Mouse (Mus musculus) monocyte, adult 5-6 weeks (primary cell): ENCODE results near the gene Uba5. TPM values are rescaled to one million over a fixed set of nuclear protein-coding genes. Genes with fewer than 3 reads are reported as not detected.
A peak's percentile ranks its signal among the peaks of the same experiment; 100 is the strongest.

Experiments used
- ATAC-seq: fragments of 153-309, 156-312 bp; replicated peaks from 2 replicates; pipeline ENCODE4 v1.8.0; 2017; ENCODE audit warnings: mild to moderate bottlenecking; ENCODE audit not compliant: low TSS enrichment, insufficient number of reproducible peaks, severe bottlenecking, poor library complexity, low FRiP score
- total RNA-seq: library from RNA; stranded (forward); fragments of 200-1000, 200-491, 200-594 nt; gene quantifications from 3 replicates; pipeline ENCODE4 v1.2.3, GENCODE M21; 2017

Uba5 gene
- total RNA-seq: 30.0 to 46.6 TPM (median 44.5 TPM) in 3 replicates

DNA sequence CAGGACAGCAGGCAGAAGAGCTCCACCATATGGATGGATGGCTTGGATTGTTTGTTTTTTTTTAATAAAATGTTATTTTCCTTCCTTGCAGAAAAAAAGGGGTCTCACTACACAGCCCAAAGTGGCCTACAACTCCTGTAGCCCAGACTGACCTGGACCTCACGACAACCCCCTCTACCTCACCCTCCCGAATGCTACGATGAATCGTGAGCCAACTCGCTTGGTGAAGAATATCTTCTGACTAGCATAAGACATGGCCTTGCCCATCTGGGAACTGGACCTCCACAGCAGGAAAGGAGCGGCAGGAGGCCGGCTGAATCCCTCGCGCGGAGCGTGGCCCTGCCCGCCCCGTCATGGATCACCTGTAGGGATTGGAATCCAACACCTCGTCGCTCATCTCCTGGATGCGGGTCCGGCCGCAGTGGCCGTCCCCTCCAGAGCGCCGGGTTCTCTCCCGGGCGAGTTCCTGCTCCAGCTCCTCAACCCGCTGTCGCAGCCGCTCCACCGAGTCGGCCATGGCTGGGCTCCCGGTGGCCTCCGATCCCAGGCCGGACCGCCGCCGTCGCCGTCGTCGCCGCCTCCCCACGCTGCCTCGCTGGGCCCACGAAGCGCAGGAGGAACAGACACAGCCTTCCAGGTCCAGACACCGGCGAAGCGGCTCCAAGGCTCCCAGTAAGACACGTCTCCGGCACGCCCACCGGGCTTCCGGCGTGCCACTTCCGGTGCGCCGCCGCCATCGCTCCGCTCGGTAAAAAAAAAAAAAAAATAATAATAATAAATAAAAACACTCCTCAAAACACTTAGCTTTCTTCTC is at the start of gene Uba5:
Uba5 (minus strand) TSS at position 705 of the 814 bp plus-strand sequence.
- peak; percentile 57; the same call in 1 of the 2 replicates for ATAC-seq

DNA sequence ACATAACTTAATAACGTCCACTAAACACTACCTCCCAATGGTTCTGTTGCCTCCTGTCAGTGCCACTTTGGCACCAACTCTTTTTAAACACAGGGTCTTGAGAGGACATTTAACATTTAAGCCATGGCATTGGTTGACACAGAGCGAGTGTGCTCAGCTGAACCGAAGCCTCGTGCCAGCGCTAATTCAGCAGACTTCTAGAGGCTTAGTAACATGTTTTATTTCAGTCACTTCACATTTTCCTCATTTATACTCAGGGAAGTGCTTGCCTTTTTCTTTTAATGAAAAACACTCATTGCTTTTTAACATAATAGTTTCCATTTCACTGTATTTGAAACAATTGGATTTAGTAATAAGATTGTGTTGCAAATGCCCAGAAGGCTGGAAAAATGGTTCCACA is 46.2 kb upstream of the Uba5 start:
- ATAC-seq: no peak

DNA sequence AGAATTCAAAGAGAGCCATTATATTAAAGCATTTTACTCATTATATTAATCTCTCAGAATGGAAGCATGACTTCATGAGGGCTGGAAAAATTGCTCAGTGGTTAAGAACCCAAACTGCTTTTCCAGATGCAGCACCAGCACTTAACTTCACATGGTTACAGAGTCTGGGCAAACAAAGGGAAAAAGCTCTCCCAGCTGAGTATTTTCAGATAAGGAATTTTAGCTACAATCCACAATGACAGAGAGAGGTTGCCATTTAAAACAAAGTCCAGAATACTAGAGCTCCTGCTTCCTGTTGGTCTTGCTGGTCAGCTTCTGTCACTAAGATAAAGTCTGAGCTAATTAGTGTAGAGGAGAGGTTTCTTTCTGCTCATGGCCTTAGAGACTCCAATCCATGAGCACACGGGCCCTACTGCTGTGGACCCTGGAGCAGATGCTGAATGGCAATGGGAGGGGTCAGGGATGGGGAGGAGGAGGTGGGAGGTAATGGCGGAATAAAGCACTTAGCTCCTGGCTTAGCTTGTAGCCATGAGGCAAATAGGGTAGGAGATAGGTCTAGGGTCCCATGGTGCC is 45.7 kb upstream of the Uba5 start:
- ATAC-seq: no peak

DNA sequence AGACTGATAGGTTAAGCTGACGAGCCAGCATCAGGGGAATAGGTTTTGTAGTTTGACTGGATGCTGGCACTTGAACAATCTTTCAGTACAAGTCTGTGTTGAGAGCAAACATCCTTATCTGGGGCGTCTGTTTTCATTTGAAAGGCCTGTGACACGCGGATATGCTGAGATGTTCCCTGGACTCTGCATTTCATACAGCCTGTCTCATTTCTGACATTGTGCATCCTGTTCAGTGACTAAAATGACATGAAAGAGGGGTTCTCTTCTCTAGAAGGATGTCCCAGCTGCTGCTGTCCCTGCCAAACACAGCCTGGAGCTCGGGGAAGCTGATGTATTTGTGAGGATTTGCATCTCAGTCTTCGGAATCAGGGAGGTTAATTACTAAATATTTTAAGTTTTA is 44.5 kb upstream of the Uba5 start:
- ATAC-seq: no peak

DNA sequence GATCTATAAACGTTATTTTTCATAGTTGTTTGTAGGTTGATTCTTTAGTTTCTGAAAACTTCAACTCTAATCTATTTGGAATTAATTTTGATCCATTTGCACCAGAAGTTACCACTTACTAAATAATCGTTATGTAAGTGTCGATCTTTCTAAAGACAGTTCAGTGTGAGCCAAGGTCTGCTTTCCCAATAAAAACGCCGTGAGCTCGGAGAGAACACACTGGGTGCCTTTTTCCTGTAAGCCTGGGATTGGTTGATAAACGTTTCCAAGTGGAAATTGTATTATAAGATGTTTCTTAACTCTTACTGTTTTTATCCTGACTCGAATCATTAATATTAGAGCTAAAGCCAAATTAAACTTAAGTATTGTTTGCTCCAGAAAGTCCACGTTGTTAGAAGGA is 44.0 kb upstream of the Uba5 start:
- no peak for ATAC-seq

DNA sequence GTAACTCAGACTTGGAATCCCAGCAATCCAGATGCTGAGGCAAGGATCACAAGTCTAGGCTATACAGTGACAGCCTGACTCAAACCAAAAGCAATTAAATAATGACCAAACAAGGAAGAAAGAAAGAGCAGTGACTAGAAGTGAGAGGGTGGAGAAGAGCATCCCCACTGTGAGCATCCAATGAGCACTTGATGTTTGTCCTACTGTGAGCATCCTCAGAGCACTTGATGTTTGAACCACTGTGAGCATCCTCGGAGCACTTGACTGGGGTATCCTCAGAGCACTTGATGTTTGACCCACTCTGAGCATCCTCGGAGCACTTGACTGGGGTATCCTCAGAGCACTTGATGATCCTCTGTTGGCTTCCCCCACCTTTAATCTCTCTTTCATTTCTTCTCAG is 42.1 kb upstream of the Uba5 start:
- no peak for ATAC-seq

DNA sequence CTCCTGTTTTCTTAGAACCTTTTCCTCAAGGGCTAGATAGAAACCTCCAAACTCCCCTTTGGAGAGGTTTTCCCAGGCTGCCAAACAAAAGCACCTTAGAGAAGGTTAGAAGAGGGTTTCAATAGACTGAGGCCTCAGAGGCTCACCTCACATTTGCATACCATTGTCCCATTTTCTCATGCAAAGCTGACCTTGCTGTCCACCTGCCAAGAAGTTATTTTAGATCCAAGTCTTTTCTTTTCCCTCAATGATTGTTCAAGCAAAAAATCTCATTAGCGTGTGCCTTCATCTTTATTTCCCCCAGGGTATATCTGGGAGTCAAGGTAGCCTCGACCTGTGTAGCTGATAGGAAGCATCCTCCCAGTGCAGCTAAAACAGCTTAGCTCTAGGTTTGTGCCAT is 40.0 kb upstream of the Uba5 start:
- ATAC-seq: no peak

DNA sequence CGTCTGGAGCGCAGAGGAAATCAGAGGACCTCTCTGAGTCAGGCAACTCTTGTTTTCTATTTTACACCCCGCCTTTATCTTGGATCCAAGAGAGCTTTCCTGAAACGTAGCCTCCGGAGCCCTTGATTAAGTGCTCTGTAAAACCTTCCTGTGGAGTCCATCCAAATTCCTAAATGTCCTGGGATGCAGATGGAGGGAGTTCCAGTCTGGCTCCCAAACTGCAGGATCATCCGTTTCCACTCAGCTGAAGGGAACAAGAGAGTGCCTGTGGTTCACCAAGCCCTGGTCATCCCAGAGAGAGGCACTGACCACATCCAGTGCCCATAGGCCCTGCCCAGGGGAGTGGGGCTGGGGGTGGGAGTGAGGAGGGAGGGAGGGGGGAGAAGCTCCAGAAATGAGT is 39.4 kb upstream of the Uba5 start:
- ATAC-seq: no peak

DNA sequence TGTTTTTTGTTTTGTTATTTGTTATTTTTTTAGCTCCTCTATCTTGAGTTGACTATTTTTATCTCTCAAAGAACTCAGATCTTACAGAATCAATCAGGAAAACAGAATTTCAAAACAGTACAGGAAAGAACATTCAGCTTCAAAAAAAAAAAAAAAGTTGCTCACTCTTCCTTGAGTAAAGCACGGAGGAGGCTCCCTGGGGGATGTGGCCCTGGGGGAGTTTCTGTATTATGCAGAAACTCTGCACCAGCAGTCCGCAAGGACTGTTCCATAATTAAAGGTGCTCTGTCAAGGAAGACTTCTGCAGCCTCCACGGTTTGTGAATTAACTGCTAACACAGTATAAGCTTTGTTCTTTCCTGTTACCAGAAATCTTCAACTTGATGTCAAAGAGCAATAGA is 38.5 kb upstream of the Uba5 start:
- no peak for ATAC-seq

DNA sequence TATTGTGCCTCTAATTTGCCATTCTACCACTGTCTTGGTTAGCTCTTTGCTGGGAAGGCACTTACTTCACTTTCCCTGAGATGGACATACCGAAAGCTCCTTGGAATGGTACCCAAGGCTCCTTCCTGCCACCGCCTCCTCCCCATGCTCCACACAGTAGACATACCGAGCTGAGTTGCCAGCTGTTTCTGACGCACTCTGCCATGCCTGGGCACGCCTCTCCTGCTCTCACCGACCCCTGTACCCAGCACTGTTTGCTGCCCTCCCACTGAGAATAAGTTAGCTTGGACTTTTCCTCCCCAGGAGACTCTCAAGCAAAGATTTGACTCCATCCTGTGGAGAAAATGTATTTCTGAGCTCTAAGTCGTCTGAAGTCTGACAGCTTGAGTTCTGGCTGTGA is 37.9 kb upstream of the Uba5 start:
- ATAC-seq: no peak

DNA sequence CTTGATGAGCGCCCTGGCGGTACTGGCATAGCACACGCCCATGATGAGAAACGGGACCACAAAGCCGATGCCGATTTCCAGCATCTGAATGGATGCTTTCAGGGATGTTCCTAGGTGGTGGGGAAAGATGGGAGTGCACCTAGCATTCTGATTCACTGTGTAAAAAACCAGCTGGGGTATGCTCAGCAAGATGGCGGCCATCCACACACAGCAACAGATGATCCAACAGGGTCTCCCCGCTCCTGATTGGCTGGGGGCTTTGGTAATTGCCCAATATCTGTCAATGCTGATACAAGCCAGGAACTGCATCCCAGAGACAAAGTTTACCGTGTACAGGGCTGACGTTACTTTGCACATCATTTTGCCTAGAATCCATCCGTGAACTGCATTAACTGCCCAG is 36.1 kb upstream of the Uba5 start:
- no peak for ATAC-seq

DNA sequence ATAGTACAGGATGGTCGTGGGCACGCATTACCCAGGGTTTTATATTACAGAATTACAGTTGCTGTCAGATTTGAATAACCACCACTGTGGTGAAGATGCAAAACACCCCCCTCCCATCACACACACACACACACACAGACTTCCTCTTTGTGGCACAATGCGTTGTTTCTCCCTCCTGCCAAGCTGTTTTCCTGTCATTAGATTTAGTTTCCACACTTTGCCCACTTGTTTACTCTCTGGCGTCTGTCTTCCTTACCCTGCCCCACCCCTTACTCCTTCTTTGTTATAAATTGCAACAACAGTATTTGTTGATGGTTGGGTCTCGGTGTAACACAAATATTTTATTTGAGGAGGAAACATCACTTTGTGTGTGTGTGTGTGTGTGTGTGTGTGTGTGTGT is 35.3 kb upstream of the Uba5 start:
- no peak for ATAC-seq

DNA sequence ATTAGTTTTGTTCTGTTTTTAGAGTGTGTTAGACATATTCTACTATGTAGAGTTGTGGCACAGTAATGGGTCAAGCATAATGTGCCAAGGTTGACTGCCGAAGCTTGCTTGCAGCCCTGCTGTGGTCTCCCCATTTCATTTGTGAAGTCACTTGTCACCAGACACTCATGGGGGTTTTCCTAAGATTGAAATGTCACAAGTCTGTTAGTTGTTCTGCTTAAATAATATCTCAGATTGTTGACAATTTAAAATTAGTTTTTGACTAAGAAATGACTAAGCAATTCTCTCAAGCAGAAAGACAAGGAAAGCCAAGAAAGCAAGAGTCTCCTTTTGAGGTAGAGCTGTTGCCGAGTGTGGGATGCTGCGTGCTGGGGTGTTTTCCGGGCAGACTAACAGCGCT is 30.0 kb upstream of the Uba5 start:
- ATAC-seq: no peak

DNA sequence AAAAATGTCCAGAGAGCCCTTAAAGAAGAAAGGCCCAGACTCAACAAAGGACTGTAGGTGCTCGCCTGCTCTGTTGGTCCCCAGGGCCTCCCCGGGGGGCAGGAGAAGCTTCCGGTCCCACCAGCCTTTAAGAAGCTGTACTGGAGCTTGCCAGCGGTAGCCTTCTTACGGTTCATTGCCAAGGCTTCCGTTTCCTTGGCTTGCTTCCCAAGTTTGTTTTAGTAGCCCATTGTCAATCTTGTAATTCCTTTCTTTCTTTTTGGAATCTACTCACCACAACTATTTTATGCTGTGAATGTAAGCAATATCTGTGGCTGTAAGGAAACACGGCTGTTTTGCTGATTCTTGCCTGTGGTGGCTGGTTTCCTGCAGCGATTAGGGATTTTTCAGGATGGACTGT is 25.6 kb upstream of the Uba5 start:
- no peak for ATAC-seq

DNA sequence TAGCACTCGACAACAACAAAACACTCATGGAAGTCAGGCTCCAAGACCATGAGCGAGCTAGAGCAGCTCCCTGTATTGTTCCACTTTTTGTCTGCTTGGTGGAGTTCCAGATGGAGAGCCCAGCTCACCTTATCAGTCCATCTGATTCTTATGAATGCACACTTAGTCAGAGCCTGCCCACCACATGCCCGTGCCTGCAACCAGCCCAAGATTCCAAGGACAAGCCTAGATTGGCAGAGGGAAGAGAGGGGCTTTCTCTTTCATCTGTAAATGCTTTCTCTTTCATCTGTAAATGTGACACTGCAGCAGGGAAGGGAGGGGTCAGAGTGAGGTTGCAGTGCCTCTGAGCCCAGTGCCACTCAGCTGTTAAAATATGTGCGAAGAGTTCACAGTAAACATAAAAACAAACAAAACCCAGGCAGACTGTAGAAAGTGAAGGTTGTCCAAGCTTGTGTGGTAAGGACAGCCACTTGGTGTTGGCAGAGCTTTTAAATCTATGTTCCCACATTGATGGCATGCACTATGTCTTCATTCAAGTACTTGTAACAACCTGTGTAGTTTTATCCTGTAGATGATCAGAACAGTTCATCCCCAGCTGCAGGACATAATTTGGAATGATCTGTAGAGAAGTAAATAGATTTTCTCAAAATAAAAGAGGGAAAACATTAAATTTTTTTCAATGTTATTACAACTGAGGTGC is 22.9 kb upstream of the Uba5 start:
- no peak for ATAC-seq

DNA sequence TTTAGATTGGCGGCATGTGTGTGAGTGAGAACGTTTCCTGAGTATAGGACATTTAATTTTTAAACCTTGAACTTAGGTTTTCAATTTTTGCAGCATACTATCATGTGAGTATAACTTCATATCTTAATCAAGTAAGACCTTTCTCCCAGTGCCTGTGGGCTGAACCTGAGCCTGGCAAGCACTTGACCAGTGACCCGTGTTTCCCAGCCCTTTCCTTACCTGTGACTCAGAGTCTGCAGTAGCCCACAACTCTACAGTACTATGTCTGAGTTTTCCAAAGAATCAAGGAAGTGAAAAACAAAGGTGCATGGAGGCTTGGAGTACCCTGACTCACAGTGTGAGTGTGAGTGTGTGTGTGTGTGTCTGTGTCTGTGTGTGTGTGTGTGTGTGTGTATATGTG is 17.1 kb upstream of the Uba5 start:
- no peak for ATAC-seq

DNA sequence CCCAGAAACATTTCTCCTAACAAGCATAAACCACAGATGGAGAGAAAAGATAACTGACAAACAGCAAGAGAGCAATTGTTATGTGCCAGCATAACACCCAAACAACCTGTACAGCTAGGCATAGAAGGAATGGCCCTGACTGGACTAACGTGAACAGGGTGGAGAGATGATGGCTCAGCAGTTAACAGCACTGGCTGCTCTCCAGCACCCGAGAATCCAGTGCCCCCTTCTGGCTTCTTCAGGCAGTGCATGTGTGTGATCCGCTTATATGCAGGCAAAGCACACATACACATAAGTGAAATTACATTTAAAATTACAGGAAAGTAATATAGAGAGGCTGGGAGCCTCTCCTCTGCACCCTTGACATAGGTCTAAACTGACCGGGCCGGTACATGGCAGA is 16.4 kb upstream of the Uba5 start:
- ATAC-seq: peak; percentile 61; the same call in 1 of the 2 replicates

DNA sequence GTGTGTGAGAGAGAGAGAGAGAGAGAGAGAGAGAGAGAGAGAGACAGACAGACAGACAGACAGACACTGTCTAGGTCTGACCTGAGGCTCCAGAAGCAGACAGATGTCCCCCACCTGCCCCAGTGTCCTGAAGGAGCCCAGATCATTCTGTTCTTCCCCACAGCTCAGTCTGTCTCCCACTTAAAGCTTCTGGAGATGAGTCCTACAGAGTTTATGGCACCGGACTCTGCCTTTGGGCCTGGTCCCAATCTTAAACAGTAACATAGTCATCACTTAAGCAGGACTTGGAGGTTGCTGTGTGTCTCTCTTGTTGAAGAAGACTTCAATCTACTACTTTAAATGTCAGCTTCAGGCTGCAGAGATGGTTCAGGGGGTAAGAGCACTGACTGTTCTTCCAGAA is 15.8 kb upstream of the Uba5 start:
- no peak for ATAC-seq

DNA sequence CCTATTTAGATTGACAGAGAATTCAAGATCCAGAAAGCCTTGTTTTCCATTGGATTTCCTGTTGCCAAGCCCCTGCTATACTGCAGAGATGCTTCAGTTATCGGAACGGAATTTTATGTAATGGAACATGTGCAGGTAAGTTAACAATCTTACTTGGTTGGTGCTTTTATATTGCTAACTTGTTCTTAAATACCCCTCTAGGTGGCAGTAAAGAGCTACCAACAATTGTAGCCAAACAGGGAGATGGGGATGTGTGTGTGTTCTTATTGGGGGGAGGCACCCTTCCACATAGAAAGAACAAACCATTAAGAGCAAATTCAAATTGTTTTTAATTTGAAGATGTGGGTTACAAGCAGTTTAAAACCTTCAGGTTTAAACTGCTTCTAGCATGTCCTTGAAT is 12.9 kb upstream of the Uba5 start:
- ATAC-seq: peak; percentile 42; the same call in 1 of the 2 replicates
